Mouse (Mus musculus) spleen, adult 18-20 months (tissue): ENCODE data around the gene Astn1.

ENCODE experiments used
- DNase-seq, 2 experiments: peaks; one replicate each; pipeline ENCODE4 v3.0.0; 2022; ENCODE audit warnings: mixed read lengths in 2 of 2

The Astn1 gene

DNA sequence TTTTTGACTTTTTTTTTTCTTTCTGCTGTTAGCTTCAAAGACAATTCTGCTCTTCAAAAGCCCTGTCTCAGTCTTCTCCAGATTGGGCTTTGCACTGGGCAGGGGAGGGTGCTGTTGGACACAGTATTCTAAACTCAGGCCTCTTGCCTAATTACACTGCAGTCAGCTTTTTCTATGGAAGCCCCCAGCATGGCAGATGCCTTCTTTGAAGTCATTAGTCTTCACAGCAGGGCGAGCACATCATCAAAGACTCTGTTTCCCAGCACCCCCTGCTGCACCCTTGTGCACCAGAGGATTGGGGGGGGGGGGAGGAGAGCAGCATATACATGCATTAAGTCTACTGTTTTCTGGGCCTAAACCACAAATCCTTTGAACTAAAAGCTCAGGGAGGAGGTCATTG, 174.8 kb downstream of the Astn1 start:
- no peak for DNase-seq

DNA sequence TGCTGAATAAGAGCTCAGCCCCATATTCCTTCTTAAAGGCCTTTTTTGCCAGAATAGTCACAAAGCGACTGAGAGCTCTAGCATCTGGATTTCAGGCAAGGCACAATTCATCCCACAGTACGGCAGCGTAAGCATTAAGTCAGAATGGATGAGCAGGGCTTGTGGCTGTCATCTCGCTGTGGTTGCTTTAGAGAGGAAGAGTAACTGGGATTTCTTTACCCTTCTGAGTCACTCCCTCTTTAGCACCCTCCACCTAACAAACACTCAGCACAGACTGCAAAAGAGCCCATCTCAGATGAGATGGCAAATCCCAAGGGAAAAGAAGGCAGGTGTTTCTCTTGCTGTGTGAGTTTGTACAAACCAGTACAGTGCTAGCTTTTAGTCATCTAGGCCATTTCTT, 183.0 kb downstream of the Astn1 start:
- no peak for DNase-seq

DNA sequence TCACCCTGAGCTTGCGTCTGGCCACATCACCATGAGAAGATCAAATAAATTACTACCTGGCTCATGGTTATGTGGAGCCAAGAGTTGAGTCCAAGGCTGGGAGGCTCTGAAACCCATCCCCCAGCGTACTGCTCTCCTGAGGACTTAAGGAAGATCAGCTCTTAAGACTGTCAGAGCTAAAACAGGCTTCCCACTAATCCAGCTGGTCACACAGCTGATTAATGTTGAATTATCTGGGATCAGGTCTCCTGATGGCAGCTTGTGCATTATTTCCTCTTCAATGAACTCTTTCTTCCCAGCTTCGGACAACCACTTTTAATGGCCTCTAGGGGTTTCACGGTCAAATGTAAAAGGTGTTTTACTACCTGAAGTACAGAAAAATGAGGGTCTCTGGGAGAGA, 184.4 kb downstream of the Astn1 start:
- DNase-seq: no peak

DNA sequence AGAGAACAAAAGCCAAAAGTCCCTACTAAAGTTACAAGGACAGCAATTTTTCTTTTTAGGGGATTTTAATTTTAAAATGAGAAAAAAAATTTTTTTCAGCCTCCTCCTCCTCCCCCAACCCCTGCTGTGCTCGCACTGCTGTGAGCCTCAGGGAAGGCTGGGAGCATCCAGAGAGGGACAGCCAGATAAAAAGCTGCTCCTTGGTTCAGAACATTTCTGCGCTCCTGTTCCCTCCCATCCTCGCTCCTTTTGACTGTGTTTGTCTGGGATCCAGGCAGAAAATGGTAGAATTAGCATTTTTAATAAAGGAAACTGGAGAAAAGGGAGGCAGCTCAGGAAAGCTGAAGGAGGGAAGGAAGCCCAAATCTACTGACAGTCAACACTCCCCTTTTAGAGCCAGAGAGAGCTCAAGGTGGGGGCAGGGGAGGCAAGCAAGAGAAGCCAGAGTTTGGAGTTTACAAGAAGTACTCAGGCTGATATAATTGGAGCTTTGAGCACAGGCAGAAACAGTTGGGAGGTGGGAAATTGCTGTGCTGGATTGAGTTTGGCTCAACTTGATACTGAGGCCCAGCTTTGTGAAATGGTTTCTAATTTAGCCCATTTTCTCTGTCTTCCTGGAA, 185.6 kb downstream of the Astn1 start:
- no peak for DNase-seq

DNA sequence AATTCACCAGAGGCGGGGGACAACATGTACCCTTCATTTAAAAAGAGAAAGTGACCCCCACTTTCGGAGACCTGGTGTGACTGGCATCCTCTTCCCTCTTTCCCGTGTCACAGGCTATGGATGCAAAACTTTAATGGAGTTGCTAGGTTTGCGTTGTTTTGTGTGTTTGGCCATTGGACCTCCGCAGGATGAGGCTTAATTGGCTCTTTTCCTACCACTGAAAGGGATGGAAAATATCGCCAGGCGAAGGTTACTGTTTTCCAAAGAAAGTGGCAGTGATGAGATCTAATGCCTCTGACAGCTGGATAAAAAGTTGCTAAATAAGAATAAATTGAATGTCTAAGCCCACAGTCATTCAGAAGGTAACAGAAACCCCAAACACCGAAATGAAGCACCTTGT, 186.2 kb downstream of the Astn1 start:
- no peak for DNase-seq

DNA sequence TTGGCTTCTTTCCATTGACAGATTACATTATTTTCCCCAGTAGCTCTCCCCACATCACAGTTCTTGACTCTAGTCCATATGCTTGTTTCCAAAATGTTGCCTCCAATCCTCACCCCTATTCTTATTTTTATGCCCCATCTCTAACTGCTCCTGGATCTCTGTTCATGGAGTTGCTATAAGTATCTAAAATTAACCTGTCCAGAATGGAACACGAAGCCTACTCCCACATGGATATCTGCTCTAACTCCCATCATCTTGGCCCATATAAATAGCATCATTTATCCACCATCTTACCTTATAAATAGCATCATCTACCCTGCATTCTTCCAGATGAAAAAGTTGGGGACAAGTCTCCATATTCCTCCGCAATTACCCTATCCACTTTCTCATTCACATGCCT, 187.5 kb downstream of the Astn1 start:
- DNase-seq: no peak

DNA sequence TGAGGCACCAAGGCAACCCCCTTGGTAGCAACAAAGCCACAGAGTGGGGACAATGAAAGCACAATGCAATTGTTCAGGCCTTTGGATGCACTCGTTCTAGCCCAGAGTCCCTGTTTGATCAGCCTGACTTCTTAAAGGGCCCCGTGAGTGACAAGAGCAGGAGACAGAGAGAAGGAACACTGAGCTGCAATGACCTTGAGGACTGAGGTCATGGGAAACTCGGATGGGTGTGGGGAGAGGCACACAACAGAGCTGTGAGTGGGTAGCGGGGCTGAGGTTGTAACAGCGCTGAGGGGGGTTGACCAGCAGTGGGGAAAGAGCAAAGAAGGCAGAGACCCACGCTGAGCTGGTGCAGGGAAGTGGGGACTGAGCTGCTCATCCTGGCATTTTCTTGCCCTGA, 189.9 kb downstream of the Astn1 start:
- no peak for DNase-seq

DNA sequence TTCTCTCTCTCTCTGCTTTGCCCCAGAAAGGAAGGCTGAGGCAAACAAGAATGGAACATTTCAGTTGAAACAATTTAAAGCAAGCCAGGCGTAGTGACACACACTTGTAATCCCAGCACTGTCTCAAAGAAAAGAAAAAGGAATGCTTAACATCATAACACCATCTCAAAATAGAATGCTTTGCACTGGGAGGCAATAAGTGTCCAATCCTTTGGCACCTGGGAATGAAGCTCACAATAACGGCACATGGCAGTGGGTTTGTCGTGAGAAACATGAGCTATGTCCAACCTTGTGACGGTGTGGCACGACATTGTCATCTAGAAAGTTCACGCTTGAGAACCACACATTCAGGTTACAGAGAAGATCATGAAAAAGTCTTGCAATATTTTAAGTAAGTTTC, 191.3 kb downstream of the Astn1 start:
- DNase-seq: no peak

DNA sequence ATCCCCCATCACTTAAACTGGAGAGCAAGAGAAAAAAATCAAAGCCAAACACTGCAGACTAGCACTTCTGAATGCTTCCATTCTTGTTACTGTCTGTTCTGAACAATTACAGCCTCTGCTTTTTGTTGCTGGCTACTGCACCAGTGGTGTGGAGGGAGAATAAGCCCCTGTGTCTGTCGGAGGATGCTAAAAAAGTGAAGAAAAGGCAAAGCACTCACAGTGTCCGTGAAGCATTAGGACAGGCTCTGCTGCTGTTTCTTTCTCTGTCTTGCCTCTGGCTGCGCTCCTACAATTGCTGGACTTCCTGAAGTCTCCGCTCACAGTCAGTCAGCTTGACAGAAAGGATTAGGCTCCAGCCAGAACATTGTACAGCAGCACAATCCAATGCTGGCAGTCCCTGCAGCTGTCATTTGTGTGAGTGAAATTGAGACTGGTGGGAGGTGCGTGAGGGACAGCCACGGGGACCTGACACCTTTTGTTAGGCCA, 192.0 kb downstream of the Astn1 start:
- no peak for DNase-seq

DNA sequence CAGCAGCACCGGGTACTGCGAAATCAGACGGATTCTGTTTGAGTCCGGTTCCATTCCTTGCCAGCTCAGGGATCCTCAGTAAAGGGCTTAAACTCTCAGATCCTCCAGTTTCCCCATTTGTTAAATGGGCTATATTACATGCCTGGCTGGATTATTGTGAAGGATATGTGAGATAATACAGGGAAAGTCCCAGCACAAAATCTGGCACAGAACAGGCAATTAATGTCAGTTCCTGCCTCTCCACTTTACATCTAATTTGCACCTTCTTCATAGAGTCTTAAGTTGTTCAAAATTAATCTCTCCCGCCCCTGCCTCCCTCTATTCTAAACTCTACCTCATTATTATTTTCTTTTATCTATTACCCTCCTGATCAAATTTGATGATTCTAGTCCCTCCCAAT, 211.1 kb downstream of the Astn1 start:
- DNase-seq: no peak

DNA sequence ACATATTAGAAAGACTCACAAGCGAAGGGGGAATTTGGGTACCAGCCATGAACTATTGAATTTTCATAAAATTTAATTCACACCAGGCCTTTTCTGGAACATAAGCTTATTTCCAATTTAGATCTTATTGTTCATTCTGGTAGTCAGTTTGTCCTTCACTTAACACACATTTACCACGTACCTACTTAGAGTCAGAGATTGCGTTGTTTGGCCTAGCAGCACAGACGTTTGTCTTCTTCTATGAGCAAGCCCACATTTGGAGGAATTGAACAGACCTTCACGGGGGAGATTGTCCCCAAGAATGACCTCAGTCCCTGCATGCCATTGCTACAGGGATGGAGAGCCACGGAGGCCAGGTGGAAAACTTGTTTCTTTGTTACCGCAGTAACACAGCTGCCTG, 211.5 kb downstream of the Astn1 start:
- no peak for DNase-seq

DNA sequence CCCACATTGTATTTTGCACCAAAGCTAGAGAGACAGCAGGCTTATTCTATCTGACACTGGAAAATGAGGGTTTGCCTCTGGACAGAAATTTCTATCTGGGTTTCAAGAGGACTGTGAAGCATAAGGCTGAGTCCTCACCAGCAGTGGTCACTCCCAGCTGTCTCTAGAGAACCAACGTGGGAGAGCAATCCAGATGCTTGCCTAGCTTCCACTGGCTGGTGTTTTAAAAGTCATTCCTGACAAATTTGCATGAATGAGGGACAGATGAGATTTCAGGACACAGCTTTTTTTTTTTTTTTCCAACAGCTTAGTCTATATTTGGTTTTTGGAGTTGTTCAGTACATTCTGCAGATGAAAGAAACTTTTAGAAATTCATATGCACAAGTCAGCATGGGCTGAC, 213.9 kb downstream of the Astn1 start:
- no peak for DNase-seq

DNA sequence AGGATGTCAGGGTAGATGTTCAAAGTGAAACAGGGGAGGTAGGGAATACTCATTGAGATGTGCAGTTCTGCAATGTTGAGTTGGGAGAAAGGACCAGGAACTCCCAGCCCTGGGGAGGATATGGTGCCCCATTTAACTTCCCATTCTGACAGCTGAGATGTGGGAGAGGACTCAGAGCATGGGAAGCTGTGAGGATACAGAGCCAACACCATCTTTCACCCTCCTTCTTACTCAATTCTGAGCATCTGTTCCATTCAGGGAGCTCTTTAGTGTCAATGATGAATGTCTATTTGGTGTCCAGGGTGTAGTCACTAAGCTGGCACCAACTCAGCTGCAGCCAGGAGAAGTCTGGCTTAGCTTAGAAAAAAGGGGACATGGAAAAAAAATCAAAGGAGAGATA, 219.7 kb downstream of the Astn1 start:
- no peak for DNase-seq

DNA sequence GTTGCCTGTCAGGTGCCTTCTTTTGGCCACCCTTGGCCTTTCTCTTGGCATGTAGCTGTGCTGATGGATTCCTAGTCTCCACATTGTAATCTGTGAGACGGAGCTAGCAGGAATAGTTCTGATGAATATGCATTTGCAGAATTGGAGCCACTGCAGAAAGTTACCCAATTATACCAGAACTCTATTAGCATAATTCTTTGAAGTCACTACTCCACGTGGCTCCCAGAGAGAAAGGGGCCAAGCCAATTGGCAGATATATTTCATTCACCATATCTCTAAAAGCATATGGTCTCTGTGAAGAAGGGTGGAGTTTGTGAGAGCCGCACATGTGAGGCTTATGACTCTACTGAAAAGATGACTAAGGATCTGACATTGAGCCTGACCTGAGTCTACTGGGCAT, 226.8 kb downstream of the Astn1 start:
- no peak for DNase-seq

DNA sequence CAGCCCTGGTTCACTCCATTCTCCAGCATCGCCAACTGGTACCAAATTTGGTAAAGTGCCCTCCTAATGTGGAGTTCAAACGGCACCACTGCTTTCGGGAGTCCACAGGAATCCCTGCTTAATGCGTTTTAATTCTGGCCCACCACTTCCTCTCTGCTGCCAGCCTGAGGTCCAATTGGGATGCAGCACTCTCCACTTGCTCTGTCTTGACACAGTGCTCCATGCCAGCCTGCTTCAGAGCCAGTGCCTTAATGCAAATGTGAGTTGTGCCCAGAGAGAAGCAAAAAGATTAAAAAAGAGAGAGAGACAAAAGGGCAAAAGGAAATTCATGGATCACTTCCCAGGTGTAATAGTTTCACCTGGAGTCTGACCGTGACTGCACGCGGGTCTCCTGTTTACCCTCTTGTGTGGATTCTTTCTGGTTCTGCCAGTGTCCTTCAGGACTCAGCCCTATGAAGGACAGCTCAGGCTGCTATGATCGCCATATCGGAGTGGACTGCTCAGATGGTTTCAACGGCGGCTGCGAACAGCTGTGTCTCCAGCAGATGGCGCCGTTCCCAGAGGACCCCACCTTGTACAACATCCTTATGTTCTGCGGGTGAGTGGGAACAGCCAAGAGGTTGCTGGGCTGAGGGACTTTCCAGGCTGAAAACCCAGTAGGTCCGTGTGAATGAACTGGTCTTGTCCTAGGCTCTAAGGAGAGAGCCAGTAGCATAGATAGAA, 234.8 kb downstream of the Astn1 start:
- DNase-seq: no peak

DNA sequence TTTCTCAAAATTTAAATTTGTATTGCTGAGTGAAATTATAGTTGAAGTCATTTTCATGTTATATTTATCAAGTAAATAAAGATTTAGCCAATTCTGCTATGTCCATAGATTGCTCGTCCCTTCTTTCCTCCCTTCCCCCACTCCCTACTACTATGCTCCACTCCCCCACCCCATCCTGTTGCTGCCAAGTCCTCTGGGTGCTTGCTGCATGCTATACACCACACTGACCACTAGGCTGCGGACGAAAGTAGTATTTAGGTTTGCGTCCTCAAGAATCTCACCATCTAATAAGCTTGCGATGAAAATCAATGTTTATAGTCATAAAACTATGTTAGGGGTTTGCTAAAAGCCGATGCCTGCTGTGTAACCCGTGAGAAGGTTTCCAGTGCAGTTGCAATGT, 235.9 kb downstream of the Astn1 start:
- DNase-seq: no peak

DNA sequence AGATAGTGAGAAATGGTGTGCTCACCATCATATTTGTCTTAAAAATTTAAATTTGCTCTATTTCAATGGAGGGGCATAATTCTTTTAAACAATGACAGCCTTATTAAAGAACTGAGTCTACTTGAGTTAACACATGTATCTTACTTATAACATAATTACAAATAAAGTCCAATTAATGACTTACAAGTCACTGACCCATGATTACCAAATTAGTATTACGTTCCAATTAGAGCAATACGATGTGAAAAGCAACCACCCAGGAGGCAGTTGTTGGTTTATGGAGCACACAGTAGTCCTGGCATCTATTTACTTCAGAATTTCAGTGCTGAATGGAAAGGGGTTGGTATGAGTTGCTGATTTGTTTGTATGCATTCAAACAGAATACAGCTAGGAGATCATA, 237.4 kb downstream of the Astn1 start:
- no peak for DNase-seq

DNA sequence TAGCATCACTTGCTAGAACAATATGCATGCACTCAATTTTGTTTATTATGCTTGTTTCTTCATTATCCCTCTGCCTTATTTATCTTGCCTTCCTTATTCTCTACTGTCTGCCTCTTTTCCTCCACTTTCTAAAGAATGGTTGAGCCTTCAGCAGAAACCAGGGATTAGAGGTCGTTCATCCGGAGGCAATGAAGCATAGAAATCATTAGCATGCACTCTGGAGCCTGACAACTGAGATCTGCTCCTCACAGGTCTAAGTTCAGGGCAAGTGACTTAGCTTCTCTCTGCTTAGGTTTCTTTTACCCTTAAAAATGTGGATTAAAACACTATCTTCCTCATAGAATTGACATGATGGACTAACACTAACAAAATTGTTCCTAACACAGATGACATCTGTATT, 241.0 kb downstream of the Astn1 start:
- DNase-seq: no peak

DNA sequence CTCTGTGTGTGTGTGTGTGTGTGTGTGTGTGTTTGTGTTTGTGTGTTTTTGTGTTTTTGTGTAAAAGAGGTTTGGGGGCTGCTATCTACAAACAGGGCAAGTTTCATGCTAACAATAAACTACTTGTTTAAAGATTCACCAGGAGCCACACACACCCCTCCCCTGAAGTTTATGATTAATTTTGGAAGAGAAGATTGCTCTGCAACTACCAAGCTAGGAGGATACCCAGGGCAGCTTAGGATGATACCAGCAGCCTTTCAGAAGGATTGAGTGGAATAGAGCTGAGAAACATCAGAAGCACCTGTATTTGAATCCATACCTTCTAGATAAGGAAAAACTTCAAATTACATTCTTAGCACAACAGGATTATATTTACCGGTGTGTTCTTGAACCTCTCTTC, 242.1 kb downstream of the Astn1 start:
- no peak for DNase-seq

DNA sequence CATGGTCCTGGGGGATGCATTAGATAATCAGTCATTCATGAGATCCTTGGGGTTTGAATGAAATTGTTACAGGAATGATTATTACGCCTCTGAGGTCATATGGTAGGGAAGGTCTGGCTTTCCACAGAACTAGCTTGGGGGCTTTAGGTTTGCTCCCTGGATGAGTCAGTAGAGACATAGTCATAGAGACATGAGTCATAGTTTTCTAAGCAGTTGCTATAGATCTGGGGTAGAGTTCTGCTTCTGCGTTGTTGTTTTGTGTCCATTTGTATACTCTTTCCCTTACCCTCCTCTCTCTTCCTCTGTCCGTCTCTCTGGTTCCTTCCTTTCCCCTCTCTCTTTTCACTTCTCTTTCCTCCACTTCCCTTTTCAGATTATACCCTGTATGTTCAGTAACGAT, 243.5 kb downstream of the Astn1 start:
- no peak for DNase-seq

DNA sequence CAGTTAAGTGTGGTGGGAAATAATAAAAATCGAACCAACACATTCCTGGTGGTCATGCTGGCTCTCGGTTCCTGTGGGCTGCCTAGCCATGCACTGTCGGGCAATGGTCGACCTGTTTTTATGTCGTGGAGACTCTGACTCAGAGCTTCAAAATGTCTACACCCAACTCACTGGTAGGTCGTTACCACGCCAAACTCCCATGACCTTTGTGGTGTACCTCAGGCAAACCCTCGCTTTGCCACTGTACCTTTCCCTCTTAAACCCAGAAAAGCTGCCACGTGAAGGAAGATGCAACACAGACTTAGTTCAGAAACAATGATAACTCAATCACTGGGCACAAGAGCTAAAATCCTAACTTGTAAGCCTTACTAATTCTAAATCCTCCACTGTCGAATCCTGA, 244.3 kb downstream of the Astn1 start:
- no peak for DNase-seq

DNA sequence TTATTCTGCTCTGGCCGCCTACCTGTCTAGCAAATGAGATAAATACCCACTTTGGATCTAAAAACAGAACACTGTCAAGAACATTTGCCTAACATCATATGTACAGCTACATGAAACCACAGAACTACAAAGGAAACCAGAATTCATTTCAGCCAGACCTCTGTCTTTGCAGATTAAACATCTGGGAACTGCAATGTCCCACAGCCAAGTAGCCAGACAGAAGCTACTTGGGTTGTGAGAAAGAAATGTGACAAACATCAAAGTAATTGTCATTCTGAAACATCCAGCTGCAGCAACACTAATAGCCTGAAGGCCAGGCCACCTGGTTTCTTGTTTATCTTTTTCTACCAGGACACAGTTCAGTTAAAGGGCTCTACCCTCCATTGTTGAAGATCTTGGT, 245.1 kb downstream of the Astn1 start:
- no peak for DNase-seq

DNA sequence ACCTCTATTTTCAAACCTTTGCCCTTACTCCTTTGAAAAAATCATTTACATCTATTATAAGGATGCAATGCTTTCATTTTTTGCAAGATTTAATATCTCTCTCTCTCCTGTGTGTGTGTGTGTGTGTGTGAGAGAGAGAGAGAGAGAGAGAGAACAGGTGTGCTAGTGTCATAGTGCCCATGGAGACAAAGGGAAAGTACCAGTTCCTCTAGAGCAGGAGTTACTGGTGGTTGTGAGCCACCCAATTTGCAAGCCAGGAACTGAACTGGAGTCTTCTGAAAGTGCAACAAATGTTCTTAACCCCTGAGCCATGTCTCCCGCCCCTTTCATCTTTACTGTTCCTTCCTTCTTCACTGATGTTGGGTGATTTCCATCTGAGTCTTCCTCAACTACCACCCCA, 253.1 kb downstream of the Astn1 start:
- DNase-seq: no peak

DNA sequence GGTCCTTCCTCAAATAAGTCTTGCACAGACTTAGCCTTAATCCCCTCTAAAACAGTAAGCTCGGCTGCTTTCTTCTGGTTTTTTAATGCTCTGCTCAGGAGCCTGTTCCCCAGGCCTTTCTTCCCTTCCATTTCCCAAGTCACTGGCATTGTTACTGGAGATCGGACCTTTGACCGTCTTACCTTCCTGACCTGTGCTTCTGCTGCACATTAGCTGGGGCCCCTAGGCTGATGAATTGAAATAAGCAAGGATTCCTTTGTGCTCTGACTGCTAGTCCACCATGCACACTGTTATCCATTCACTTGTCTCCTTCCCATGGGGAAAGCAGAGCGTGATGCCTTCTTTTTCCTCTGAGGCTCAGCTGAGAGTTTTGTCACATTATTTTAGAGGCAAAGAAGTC, 255.9 kb downstream of the Astn1 start:
- DNase-seq: no peak

DNA sequence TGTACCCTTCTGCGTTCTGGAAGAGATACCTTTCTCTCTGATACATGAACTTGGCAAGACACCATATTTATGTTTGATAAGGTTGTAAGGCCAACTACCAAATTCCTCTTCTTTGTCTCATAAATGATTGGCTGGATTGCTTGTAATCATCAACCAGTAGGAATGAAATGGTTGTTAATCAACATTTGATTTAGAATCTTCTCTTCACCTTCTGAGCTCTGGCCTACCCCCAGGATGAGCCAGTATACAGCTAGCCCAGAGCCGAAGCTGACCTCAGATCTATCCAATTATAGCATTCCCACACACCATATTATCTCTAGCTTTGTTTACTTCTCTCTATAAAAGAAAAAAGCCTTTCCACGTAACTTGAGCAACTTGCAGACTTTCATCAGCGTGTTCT, 270.9 kb downstream of the Astn1 start:
- no peak for DNase-seq
